Mouse (Mus musculus): ENCODE data around the gene Il25. TPM values are rescaled to one million over a fixed set of nuclear protein-coding genes. Genes with fewer than 3 reads are reported as not detected.
"Not testable (repeated sequence)": the region's sequence is repeated elsewhere in the genome, so short reads cannot be mapped to it uniquely, and the experiment has no call there.

Il25 gene
- total RNA-seq, 1 experiment from 2014 or later: not detected

DNA sequence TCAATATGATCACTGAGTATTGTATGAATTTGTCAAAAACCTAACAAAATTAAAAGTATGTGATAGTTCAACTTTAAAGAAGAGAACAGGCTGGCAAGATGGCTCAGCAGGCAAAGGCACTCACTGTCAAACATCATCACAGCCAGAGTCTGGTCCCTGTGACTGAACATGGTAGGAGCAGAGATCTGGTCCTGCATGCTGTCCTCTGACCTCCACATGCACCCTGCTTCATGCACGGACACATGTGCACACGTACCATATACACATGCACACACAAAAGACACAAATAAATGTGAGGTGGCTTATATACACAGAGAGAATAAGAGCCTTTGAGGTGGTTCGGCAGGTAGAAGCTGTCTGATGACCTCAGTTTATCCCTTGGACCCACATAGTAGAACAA, 23.0 kb downstream of the Il25 start:
- DNase-seq: no peak

DNA sequence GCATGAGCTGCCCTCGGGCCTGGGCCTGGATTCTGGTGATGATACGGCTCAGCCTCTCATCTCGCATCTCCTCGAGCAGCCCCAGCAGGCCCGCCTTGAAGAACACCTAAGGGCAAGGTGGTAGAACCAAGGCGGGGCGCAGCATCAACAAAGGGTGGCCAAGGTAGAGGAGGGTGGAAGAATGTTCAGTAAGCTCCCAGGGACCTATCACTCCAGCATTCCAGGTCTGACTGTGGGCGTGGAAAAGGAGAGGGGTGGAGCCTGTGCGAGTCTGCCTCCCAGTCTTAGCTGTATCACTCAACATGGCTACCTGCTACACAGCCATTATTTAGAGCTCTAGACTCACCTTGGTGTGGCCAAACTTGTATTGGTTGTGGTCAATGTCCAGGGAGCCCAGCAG, 24.0 kb downstream of the Il25 start:
- DNase-seq: no peak

DNA sequence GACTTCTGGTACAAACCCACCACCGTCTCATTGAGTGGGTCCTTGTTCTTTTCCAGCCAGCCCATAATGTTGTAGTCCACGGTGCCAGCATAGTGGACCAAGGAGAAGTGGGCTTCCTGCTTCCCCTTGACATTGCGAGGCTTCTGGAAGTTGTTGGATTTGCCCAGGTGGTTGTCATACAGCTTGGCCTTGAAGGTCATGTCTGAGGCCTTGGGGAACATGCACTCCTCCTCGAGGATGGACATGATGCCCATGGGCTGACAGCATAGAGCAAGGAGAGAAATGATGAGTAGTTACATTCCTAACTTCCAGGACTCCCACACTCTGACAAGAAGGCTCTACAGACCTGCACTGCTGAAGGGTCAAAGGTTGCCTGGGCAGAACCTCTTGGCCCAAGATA, 26.0 kb downstream of the Il25 start:
- no peak for DNase-seq

DNA sequence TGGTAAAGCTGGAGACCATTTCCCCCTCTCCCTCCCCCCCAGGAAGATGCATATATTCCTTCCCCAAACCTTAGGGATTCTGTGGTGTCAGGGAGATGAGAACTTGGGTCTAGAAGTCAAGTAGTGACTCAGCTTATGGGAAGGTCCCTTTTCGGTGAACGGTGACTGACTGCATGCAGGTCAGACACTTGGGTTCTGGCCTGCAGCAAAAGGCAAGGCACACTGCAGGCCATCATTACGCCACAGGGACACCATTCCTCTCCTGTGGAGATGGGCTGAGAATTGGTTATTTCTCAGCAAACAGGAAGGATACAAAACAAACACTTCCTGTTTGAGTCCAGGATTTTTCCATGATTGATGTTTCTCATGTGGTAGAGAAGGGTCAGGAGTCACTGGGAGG, 26.7 kb downstream of the Il25 start:
- DNase-seq: no peak

DNA sequence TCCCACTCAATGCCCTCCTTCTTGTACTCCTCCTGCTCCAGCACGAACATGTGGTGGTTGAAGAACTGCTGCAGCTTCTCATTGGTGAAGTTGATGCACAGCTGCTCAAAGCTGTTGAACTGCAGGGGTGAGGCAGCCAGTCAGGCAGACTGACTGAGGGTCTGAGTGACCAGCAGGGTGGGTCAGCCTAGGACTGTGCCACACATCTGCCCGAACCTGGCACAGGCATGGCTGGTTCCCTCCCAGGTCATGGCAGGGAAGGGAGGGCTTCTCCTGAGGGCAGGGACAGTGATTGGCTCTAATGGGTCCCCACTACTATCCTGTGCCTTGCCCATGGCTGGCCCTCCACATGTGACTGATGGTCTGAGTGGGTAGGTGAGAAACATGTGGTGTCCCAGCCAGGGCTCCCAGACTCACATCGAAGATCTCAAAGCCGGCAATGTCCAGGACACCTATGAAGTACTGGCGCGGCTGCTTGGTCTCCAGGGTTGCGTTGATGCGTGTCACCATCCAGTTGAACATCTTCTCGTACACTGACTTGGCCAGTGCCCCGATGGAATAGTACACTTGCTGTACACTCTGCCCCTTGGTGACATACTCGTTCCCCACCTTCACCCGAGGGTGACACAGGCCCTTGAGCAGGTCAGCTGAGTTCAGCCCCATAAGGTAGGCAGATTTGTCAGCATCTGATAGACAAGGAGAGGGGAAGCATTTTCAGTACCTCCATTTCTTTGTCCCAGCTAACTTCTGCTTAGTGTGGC, 27.5 kb downstream of the Il25 start:
- not testable (repeated sequence) for DNase-seq

DNA sequence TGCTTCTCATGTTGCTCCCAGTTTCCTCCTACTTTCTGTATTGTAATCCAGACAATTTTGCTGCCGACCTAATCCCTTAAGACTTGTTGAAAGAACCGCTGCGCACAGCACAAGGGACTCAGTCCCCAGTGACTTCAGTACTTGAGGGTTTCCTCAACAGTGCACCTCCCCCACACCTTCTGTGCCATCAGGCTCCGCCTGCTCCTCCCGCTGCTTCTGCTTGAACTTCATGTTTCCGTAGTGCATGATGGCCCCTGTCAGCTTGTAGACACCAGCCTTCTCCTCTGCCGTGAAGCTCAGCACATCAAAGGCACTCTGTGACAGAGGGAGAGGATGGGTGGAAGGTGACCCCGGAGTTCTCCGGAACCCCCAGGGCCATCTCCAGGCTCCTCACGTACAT, 28.3 kb downstream of the Il25 start:
- no peak for DNase-seq

DNA sequence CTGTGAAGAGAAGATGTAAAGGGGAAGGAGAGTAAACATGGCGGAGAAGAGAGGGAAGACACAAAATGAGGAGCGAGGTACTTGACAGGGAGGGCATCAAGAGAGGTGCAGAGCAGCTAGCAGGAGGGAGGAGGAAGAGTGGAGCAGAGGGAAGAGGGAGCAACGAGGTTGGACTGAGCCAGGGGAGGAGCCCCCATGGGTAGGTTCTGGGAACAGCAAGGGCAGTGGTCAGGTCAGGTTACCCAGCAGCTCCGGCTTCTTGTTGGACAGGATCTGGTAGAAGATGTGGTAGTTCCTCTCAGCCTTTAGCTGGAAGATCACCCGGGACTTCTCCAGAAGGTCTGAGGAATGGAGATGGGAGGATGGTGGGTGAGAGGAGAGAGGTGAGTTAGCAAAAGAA, 29.0 kb downstream of the Il25 start:
- DNase-seq: no peak

DNA sequence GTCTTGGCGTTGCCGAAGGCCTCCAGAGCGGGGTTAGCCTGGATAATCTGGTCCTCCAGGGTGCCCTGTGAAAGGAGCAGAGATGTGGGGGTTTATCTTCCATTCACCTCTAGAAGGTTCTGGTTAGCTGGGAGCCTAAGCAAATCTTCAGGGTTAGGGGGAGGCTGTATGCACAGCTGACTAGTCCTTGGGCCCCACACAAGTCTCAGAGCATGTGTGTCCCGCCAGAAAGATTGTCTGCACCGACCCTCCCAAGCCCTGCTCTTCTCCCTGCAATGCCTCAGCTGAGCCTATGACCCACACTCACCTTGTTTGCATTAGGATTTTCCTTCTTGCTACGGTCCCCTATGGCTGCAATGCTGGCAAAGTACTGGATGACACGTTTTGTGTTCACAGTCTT, 30.2 kb downstream of the Il25 start:
- DNase-seq: no peak

DNA sequence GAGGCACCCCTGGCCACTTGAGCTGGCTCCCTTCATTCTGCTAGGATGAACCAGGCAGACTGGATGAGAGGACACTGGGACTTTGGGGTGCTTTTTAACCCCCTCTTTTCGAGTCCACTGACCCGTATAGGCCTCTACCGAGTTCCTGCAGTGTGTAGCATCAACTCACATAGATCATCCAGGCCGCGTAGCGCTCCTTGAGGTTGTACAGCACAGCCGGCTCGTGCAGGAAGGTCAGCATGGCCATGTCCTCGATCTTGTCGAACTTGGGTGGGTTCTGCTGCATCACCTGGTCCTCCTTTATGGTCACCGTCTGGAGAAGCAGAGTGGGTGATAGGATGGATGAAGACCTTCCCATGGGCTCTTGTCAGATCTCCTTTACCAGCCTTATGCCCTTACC, 31.2 kb downstream of the Il25 start:
- DNase-seq: no peak

DNA sequence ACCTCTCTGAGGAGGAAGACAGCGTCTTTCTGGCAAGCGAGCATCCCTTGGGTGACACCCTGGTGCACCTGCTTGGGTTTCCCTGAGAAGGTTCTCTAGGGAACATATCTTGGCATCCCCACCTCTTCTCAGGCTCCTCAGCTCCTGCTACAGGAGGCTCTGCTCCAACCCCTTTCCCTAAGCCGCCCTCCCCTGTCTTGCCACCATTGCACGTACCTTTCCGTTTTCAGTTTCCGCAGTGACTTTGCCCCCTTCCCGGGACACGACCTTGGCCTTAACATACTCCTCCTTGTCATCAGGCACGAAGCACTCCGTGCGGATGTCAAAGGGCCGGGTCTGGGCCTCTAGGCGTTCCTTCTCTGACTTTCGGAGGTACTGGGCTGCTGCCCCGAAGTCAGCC, 32.5 kb downstream of the Il25 start:
- DNase-seq: no peak

DNA sequence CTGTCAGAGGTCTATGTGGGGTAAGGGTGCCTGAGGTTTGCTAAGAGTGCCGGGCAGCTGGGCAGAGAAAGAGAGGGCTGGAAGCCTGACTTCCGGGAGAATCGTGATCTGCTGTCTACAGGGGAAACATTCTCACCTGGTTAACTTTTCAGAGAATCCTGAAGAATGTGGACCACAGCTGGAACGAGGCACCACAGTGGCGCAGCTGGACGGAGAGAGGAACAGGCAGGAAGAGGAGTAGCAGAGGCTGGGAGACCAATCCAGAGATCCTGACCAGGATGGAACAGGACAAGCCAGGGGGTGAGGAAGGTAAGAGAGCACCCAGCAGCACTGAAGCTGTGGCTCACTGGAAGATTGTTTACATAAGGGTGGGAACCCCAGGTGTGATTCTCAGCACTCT, 33.1 kb downstream of the Il25 start:
- DNase-seq: no peak

DNA sequence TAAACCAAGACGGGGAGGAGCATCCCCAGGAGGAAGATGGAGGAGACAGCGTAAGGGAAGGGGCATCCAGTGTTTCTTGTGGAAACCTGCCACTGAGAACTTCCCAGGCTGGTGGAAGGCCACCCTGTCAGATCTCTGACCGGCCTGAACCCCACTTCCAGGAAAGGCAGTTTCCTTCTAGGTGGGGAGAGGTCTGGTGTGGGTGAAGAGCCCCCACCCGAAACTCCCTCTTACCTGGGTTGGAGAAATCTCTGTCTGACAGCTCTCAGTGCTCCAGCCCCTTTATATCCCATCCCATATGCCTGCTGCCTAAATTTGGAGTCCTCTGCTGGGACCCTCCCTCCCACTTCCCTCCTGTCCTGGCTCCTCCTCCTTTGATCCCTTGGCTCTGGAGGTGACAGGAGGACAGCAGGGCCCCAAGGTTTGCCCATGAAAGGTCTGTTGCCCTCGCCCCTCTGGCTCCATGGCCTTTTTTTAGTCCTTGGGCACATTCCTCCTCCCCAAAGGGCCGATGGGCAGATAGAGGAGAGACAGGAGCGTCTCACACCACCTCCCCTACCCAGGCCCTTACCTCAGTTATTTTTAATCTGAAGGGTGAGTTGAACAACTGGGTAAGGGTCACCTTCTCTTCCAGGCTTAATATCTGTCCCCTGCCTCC, 34.0 kb downstream of the Il25 start, which contains the start of gene Myh6:
Gene Myh6, minus strand, starts transcription at position 608 of the 658 bp plus-strand sequence.
- DNase-seq: no peak

DNA sequence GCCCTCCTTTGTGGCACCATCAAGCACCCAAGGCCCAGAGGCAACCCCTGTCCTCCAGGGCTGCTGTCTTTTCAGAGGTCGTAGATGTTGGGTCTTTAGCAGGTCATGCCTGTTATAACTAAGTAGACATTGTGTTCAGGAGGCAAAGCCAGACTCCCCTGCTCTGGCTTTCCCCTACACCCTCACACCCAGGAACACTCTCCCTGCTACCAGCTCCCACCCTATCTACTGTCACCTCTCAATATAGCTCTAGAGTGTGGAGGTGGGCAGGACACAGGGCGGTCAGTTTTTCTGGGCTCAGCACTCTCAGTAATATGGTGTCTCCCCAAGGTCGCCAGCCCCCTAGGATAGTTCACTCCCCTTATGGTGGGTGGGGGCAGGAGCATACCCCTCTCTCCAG, 35.4 kb downstream of the Il25 start:
- no peak for DNase-seq

DNA sequence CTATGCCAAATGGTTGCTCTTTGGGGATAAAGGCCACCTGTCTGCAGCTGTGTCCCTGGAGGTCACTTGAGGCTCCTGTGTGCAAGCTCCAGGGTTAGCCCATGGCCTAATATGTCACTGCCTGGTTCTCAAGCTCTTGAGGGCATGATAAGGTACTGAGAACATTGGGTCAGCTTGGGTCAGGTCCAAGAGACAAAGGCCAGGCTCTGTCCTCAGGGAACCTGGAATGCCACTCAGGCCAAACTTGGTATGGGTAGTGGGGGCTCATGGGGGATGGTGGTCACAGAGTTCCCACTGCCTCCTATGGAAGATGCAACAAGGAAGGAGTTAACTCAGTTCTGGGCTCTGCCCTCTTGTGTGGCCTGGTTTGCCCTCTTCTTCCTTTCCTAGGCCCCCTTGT, 35.8 kb downstream of the Il25 start:
- DNase-seq: no peak

DNA sequence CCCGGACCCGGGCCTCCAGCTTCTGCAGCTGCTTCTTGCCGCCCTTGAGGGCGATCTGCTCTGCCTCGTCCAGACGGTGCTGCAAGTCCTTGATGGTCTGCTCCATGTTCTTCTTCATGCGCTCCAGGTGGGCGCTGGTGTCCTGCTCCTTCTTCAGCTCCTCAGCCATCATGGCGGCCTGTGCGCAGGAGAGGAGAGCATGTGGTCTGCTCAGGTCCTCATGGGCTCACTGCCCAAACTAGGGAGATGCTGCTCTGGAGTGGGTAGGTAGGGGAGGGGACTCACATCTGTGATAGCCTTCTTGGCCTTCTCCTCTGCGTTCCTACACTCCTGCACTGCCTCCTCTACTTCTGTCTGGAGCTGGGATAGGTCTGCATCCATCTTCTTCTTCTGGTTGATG, 40.3 kb downstream of the Il25 start:
- not testable (repeated sequence) for DNase-seq

DNA sequence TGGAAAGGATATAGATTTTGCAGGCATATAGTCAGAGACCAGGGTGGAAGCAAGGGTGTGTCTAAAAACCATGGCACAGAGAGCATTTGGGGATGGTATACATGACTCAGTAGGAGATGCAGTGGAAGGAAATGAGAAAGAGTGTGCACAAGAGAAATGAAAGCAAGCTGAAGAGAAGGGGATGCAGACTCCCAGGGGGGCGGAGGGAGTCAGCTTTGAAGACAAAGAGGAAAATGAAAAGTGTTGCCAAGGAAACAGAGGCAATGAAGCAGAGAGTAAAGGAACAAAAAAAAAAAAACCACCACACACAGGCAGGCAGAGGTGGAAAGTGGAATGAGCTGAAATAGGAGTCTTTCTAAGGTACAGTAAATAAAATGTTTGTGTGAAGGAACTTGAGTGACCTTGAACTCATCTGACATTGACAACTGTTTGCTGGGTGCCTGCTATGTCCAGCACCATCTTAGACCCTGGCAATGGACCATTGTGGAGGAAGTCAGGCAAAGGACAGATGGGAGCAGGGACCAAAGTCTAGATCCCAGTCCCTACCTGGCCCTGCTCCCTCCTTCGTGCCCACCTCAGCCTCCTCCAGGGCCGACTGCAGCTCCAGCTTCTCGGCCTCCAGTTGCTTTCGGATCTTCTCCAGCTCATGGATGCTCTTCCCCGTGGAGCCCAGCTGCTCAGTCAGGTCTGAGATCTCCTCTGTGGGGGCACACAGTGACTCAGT, 41.7 kb downstream of the Il25 start:
- no peak for DNase-seq

DNA sequence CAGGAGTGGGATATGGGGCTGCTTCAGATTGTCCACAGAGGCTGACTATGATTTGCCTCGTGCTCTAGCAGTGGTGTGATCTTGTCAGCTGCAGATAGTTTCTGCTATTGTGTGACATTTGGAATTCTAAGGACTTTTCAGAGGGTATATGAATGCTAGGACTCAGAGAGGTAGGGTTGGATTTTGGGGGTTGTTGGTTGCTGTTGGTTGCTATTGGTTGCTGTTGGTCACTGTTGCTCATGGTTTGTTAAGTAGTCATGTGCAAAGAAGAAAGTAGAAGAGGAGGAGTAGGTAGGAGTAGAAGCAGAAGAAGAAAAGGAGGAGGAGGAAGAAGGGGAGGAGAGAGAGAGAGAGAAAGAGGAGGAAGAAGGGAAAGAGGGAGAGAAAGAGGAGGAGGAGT, 44.1 kb downstream of the Il25 start, which contains the start of gene Gm17428:
Gene Gm17428, plus strand, starts transcription at position 301 of the 400 bp plus-strand sequence.
- DNase-seq: no peak

DNA sequence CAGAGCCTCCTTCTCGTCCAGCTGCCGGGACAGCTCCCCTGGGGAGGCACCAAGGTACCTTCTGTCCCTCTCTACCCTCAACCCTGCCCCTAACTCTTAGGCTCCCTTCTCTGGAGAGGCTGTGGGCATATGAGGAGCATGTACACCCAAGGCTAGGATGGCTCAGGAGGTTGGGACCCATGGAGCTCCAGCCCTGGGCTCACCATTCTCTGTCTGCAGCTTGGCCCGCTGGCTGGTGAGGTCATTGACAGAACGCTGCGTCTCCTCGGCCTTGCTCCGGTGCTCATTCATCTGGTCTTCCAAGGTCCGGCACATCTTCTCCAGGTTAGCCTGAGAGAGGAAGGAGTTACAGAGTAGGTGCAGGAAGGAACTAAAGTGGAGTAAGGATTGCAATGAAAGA, 46.2 kb downstream of the Il25 start:
- no peak for DNase-seq

DNA sequence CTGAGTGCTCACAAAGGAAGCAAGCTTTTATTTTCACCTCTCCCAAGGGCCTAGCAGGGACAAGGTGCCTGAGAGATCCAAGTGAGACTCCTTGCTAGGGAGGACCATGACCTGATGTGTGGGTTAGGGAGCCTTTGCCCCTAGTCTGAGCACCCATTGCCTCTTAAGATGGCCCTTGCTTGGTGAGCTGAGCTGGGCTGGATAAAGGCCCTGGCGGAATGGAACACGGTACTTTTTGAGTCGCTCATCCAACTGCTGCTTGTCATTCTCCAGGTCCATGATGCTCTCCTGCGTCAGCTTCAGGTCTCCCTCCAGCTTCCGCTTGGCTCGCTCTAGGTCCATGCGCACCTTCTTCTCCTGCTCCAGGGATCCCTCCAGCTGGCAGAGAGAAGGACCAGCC, 49.4 kb downstream of the Il25 start:
- DNase-seq: no peak

Measured in adrenal gland, postnatal 25 days (tissue).